Mouse (Mus musculus) adrenal gland, postnatal 4 days (tissue): ENCODE measurements around the gene Aoc3. TPM values are rescaled to one million over a fixed set of nuclear protein-coding genes. Genes with fewer than 3 reads are reported as not detected.
"Not testable (repeated sequence)": the region's sequence is repeated elsewhere in the genome, so short reads cannot be mapped to it uniquely, and the experiment has no call there.

Source experiments
- DNase-seq, 2 experiments: peaks; one replicate each; pipeline ENCODE4 v3.0.0; 2021 to 2022; ENCODE audit warnings: low spot score in 2 of 2, mixed read lengths in 2 of 2
- microRNA-seq: library from miRNA; unstranded; fragments of <30 nt; microRNA quantifications from one replicate; pipeline ENCODE4 v1.2.0, GENCODE M21; 2021
- total RNA-seq, 2 experiments: library from RNA; stranded (reverse); gene quantifications; 2 replicates each; pipeline ENCODE4 v1.2.3; 2021

The Aoc3 gene
- total RNA-seq, 2 experiments from 2014 or later = 28.8 to 33.7 TPM

DNA sequence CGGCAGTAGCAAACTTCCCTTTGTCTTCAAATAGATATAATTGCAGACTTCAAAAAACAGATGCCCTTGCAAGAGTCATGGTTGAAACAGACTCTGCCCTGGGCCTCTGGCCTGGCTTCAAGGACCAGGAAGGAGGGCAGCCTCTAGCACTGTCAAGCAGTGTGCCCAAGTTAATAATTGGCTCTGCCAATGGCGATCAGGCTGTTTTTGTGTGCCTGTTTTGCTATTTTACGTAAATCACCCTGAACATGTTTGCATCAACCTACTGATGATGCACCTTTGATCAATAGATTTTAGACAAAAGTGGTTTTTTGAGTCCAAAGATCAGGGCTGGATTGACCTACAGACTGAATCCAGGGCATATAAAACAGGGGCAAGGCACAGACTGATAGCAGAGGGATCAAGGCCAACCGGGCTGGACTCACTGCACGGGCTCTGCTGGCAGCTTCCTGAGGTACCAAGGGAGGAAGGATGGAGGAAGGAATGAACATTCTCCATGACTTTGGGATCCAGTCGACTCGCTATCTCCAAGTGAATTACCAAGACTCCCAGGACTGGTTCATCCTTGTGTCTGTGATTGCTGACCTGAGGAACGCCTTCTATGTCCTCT, 37.0 kb downstream of the Aoc3 start, which contains the start of gene G6pc:
TSS of gene G6pc (plus strand) at position 236 of the 610 bp plus-strand sequence.
- DNase-seq = no peak

DNA sequence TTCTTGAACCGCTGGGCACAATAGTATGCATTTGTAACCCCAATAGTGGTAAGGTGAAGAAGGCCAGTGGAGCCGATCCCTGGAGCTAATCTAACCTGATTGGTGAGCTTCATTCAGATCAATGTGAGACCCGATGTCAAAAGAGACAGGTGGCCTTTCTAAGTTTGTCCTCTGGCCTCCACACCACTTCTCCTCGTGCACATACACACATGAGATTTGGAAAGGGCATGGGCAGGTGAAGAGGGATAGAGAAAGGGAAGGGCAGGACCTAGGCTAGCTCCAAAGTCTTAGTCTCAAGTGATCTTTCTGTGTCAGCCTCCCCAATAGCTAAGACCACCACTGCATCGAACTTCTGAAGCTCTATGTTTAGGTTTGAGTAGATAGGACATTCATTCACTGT, 39.7 kb downstream of the Aoc3 start:
- DNase-seq = no peak

GRCm38 (mm10) chr11:101374421-101374938, 44.1 kb downstream of the Aoc3 start:
- DNase-seq = no peak

DNA sequence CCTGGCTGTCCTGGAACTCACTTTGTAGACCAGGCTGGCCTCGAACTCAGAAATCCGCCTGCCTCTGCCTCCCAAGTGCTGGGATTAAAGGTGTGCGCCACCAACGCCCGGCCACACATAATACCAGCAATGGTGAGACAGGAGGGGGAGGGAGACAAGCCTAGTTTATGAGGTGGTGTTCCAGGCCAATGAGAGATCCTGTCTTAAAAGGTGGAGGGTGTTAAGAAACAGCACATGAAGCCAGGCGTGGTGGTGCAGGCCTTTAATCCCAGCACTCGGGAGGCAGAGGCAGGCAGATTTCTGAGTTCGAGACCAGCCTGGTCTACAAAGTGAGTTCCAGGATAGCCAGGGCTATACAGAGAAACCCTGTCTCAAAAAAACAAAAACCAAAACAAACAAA, 47.8 kb downstream of the Aoc3 start:
- DNase-seq = not testable (repeated sequence)

- no peak for DNase-seq
These were observed 48.5 kb downstream of the Aoc3 start for GRCm38 (mm10) chr11:101378926-101379325.

DNA sequence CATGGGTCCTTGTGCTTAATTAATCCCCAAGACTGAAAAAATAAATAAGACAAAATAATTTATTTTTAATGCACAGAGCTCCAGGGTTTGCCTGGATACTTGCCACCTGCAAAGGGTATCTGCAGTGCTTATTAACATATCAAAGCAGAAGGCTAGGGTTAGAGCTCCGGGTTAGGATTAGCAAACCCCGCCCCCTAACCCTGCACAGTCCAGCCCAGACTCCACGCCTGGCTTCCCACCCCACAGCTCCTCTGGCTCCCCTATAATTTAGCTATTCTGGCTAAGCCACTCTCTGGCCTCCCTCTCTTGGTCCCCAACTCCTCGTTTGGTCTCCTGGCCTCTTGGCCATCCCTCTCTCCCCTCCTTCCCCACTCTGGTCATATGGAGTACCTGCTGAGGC, 51.4 kb downstream of the Aoc3 start:
- DNase-seq = no peak

Small RNA genes within 50 kb of the gene (microRNA-seq; reads per million reads assigned to microRNA genes)
- not detected for gene Gm25593

Other genes with a start within 250 kb of the Aoc3 start
- gene Coasy, start 248.0 kb upstream of the Aoc3 start, total RNA-seq = 10 to 100 TPM; 59.8 to 65.6 TPM
- 10 to 100 TPM; 27.3 to 27.5 TPM for gene Mlx, start 243.3 kb upstream of the Aoc3 start, total RNA-seq
- 10 to 100 TPM; 10.3 to 11.9 TPM for gene Psmc3ip, start 235.2 kb upstream of the Aoc3 start, total RNA-seq
- gene Retreg3, start 210.7 kb upstream of the Aoc3 start, total RNA-seq = 10 to 100 TPM; 51.8 to 52.6 TPM
- gene Tubg1, start 210.7 kb upstream of the Aoc3 start, total RNA-seq = 10 to 100 TPM; 42.0 to 42.6 TPM
- 1 to 10 TPM; 7.7 to 8.1 TPM for gene Tubg2, start 174.7 kb upstream of the Aoc3 start, total RNA-seq
- gene Cntnap1, start 160.1 kb upstream of the Aoc3 start, total RNA-seq = 1 to 10 TPM; 3.9 to 4.1 TPM
- gene Plekhh3, start 159.3 kb upstream of the Aoc3 start, total RNA-seq = 10 to 100 TPM; 26.9 to 30.7 TPM
- gene Ccr10, start 155.2 kb upstream of the Aoc3 start, total RNA-seq = under 1 TPM in 1 of 2 experiments, not detected in 1; 0.22 TPM
- 10 to 100 TPM; 38.8 to 40.3 TPM for gene Ezh1, start 104.1 kb upstream of the Aoc3 start, total RNA-seq
- gene Ramp2, start 84.6 kb upstream of the Aoc3 start, total RNA-seq = 10 to 100 TPM; 85.7 to 96.0 TPM
- gene Vps25, start 76.9 kb upstream of the Aoc3 start, total RNA-seq = 100 to 1,000 TPM; 106 to 111 TPM
- gene Wnk4, start 70.0 kb upstream of the Aoc3 start, total RNA-seq = 10 to 100 TPM in 1 of 2 experiments, 1 to 10 TPM in 1; 3.8 to 20.0 TPM
- gene Cntd1, start 51.6 kb upstream of the Aoc3 start, total RNA-seq = 1 to 10 TPM; 1.1 to 1.3 TPM
- gene Coa3, start 51.5 kb upstream of the Aoc3 start, total RNA-seq = 10 to 100 TPM; 62.9 to 67.1 TPM
- 100 to 1,000 TPM; 144 to 147 TPM for gene Becn1, start 28.3 kb upstream of the Aoc3 start, total RNA-seq
- gene Psme3, start 14.4 kb upstream of the Aoc3 start, total RNA-seq = 100 to 1,000 TPM; 122 to 124 TPM
- 1 to 10 TPM; 7.3 to 7.7 TPM for gene Aoc2, start 5.5 kb upstream of the Aoc3 start, total RNA-seq
- gene G6pc, start 37.0 kb downstream of the Aoc3 start, total RNA-seq = 10 to 100 TPM; 17.8 to 30.5 TPM
- gene Aarsd1, start 87.0 kb downstream of the Aoc3 start, total RNA-seq = 10 to 100 TPM; 29.9 to 31.1 TPM
- gene Gm27029, start 94.2 kb downstream of the Aoc3 start, total RNA-seq = 1 to 10 TPM; 3.4 to 5.9 TPM
- gene Rundc1, start 94.5 kb downstream of the Aoc3 start, total RNA-seq = 10 to 100 TPM; 20.1 to 22.0 TPM
- 1 to 10 TPM; 6.4 to 6.7 TPM for gene Ptges3l, start 94.7 kb downstream of the Aoc3 start, total RNA-seq
- gene Rpl27, start 111.7 kb downstream of the Aoc3 start, total RNA-seq = 100 to 1,000 TPM in 1 of 2 experiments, 10 to 100 TPM in 1; 90.3 to 116 TPM
- 10 to 100 TPM; 30.0 to 30.3 TPM for gene Ifi35, start 117.8 kb downstream of the Aoc3 start, total RNA-seq
- gene Rnd2, start 134.4 kb downstream of the Aoc3 start, total RNA-seq = 10 to 100 TPM; 16.4 to 20.0 TPM
- 100 to 1,000 TPM; 103 to 105 TPM for gene Vat1, start 135.6 kb downstream of the Aoc3 start, total RNA-seq
- gene Brca1, start 221.3 kb downstream of the Aoc3 start, total RNA-seq = 10 to 100 TPM; 16.6 to 18.9 TPM
- gene Nbr1, start 221.5 kb downstream of the Aoc3 start, total RNA-seq = 100 to 1,000 TPM; 167 to 227 TPM